ENCODE assay signal across 21 mouse cellular contexts in the genomic region with DNA sequence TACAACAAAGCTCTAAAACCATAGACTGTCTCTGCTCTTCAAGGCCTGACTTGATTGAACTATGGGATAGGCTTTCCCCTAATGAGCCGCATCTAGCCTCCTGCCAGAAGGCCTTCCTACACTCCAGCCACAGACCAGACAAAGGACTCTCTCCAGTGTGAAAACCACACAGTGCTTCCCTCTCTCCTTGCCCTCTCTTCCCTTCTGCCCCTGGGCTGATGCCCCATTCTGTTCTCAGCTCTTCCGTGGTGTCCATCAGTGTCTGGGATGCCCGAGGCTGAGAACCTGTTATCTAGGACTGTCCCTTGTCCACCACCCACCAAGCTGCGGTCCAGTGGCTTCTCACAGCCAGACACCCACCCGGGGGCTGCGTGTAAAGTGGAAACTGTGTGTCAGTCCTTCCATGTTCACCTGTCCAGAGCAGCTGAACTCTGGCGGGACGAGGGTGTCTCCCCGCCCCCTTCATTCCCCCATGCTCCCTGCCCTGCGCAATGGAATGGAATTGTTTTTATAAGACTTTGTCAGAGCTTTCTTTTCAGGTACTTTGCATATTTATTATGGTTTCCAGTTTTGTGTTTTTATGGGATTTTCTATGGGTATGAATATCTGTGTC.
DNase-seq lines count a peak whose midpoint lies in the region; ATAC-seq and TF ChIP-seq lines count a peak whose summit lies in the region.
"Had no signal": no experiment of that assay in that cellular context is flagged by ENCODE, and none has a peak within 500 bp of the region (broad histone marks: within the 10 kb centered on the region; RNA-seq: fewer than 3 reads in every experiment).

No protein-coding gene starts in this region.

- H3K9me3 ChIP-seq in limb, embryonic 11.5 days (ENCODE audit: control insufficient read depth, low read length), result no peaks in the 10 kb centered on the region
- H3K9me3 ChIP-seq in limb, embryonic 10.5 days (replicated peaks), result no peaks in the 10 kb centered on the region
- no peaks in the 10 kb centered on the region for H3K9me3 ChIP-seq in stomach, embryonic 16.5 days (replicated peaks; ENCODE audit: control insufficient read depth, low read length)
- H3K9me3 ChIP-seq in stomach, postnatal 0 days (ENCODE audit: control insufficient read depth, low read length), result no peaks in the 10 kb centered on the region
- H3K9me3 ChIP-seq: forebrain, embryonic 10.5 days; forebrain, embryonic 13.5 days; hindbrain, embryonic 10.5 days; hindbrain, embryonic 13.5 days had no signal

- peak; percentile 70 for DNase-seq in heart, adult 11 months
- DNase-seq in heart, postnatal 36 days, result no peak
- no peak for DNase-seq in limb, embryonic 11.5 days (ENCODE audit: low spot score)
- no peak for DNase-seq in limb, embryonic 10.5 days (ENCODE audit: low spot score)
- DNase-seq in stomach, postnatal 0 days (ENCODE audit: low spot score), result no peak
- DNase-seq: adrenal gland, adult 2 months; adrenal gland, postnatal 14 days; B cell, adult 2 months; cerebellum, adult 11 months; cerebellum, adult 2 months; cerebellum, adult 9-11 months; cerebellum, postnatal 25 days; gastrocnemius, postnatal 10 days; gastrocnemius, postnatal 36 days had no signal

- no peak overlapping the region for H3K27ac ChIP-seq in limb, embryonic 11.5 days (replicated peaks; ENCODE audit: low read depth, low read length)
- H3K27ac ChIP-seq in limb, embryonic 10.5 days, result no peak overlapping the region
- no peak overlapping the region for H3K27ac ChIP-seq in stomach, embryonic 16.5 days (ENCODE audit: low read length)
- H3K27ac ChIP-seq in stomach, postnatal 0 days (replicated peaks), result no peak overlapping the region
- H3K27ac ChIP-seq: forebrain, embryonic 10.5 days; forebrain, embryonic 13.5 days; hindbrain, embryonic 10.5 days; hindbrain, embryonic 13.5 days had no signal

- TF ChIP-seq CTCF in stomach, postnatal 0 days (IDR thresholded peaks at IDR 0.05; ENCODE audit: low read depth), result no peak

- 0 out of 2 replicates have a peak, but pooled peaks have one; percentile 29 for ATAC-seq in limb, embryonic 11.5 days (ENCODE audit: insufficient number of reproducible peaks, low FRiP score, low TSS enrichment, low read depth)
- 0 out of 2 replicates have a peak, but pooled peaks have one; percentile 29 for ATAC-seq in stomach, embryonic 16.5 days (ENCODE audit: insufficient read depth, low FRiP score)
- ATAC-seq in stomach, postnatal 0 days (ENCODE audit: low FRiP score, low TSS enrichment), result no peak
- ATAC-seq: hindbrain, embryonic 16.5 days had no signal

- H3K4me2 ChIP-seq in limb, embryonic 11.5 days (ENCODE audit: low read depth, severe bottlenecking), result no peak overlapping the region
- H3K4me2 ChIP-seq in stomach, embryonic 16.5 days (ENCODE audit: low read depth, low read length), result no peak overlapping the region
- no peak overlapping the region for H3K4me2 ChIP-seq in stomach, postnatal 0 days (replicated peaks; ENCODE audit: low read depth)
- H3K4me2 ChIP-seq: forebrain, embryonic 13.5 days; heart, embryonic 11.5 days; hindbrain, embryonic 13.5 days had no signal

- no peak overlapping the region for H3K9ac ChIP-seq in limb, embryonic 11.5 days (ENCODE audit: low read length)
- H3K9ac ChIP-seq in stomach, embryonic 16.5 days (ENCODE audit: low read length), result no peak overlapping the region
- no peak overlapping the region for H3K9ac ChIP-seq in stomach, postnatal 0 days (ENCODE audit: low read length)
- H3K9ac ChIP-seq: forebrain, embryonic 13.5 days; hindbrain, embryonic 13.5 days had no signal

- H3K4me1 ChIP-seq in limb, embryonic 11.5 days (ENCODE audit: control insufficient read depth, insufficient read depth, low read length), result no peaks in the 10 kb centered on the region
- H3K4me1 ChIP-seq in limb, embryonic 10.5 days, result peaks cover 9% of the 10 kb centered on the region
- no peaks in the 10 kb centered on the region for H3K4me1 ChIP-seq in stomach, embryonic 16.5 days (ENCODE audit: control insufficient read depth, insufficient read depth, low read length)
- H3K4me1 ChIP-seq in stomach, postnatal 0 days (replicated peaks; ENCODE audit: control insufficient read depth, insufficient read depth), result no peaks in the 10 kb centered on the region
- H3K4me1 ChIP-seq: forebrain, embryonic 10.5 days; forebrain, embryonic 13.5 days; hindbrain, embryonic 10.5 days had no signal

- H3K4me3 ChIP-seq in limb, embryonic 11.5 days (ENCODE audit: low read depth, low read length), result no peak overlapping the region
- H3K4me3 ChIP-seq in limb, embryonic 10.5 days, result no peak overlapping the region
- no peak overlapping the region for H3K4me3 ChIP-seq in stomach, embryonic 16.5 days (replicated peaks; ENCODE audit: low read length)
- H3K4me3 ChIP-seq in stomach, postnatal 0 days (ENCODE audit: low read depth, low read length), result no peak overlapping the region
- H3K4me3 ChIP-seq: forebrain, embryonic 10.5 days; forebrain, embryonic 13.5 days; hindbrain, embryonic 10.5 days; hindbrain, embryonic 13.5 days had no signal

- WGBS in limb, embryonic 11.5 days, result 93% methylated on average over 10 of the region's 10 CpGs
- WGBS in limb, embryonic 10.5 days, result 95% methylated on average over 10 of the region's 10 CpGs
- WGBS in stomach, embryonic 16.5 days, result 92% methylated on average over 10 of the region's 10 CpGs
- 88% methylated on average over 10 of the region's 10 CpGs for WGBS in stomach, postnatal 0 days

- H3K36me3 ChIP-seq in limb, embryonic 11.5 days (ENCODE audit: control insufficient read depth, insufficient read depth, low read length), result no peaks in the 10 kb centered on the region
- H3K36me3 ChIP-seq in limb, embryonic 10.5 days, result no peaks in the 10 kb centered on the region
- no peaks in the 10 kb centered on the region for H3K36me3 ChIP-seq in stomach, embryonic 16.5 days (ENCODE audit: control insufficient read depth, insufficient read depth, low read length)
- no peaks in the 10 kb centered on the region for H3K36me3 ChIP-seq in stomach, postnatal 0 days (ENCODE audit: control insufficient read depth, insufficient read depth, low read length)
- H3K36me3 ChIP-seq: forebrain, embryonic 10.5 days; hindbrain, embryonic 10.5 days; hindbrain, embryonic 13.5 days had no signal

- intact Hi-C loops in heart, postnatal 36 days (cut with DNase I), result no loop called here

- TF ChIP-seq EP300 in stomach, postnatal 0 days (optimal IDR thresholded peaks at IDR 0.05), result no peak

- H3K27me3 ChIP-seq in limb, embryonic 11.5 days (ENCODE audit: control insufficient read depth, insufficient read depth, low read length), result no peaks in the 10 kb centered on the region
- no peaks in the 10 kb centered on the region for H3K27me3 ChIP-seq in limb, embryonic 10.5 days (ENCODE audit: low read depth, poor library complexity, severe bottlenecking)
- no peaks in the 10 kb centered on the region for H3K27me3 ChIP-seq in stomach, embryonic 16.5 days (ENCODE audit: control insufficient read depth, insufficient read depth, low read length)
- H3K27me3 ChIP-seq in stomach, postnatal 0 days (ENCODE audit: control insufficient read depth, insufficient read depth, low read length), result no peaks in the 10 kb centered on the region
- H3K27me3 ChIP-seq: forebrain, embryonic 13.5 days; hindbrain, embryonic 13.5 days had no signal
